Mouse (Mus musculus): ENCODE results near the gene Ophn1. TPM values are rescaled to one million over a fixed set of nuclear protein-coding genes. Genes with fewer than 3 reads are reported as not detected.

Gene Ophn1
- total RNA-seq (2021), result 10 to 100 TPM; 17.2 to 18.8 TPM
- polyA plus RNA-seq (2012; rRNA removed), result 6.2 and 6.4 TPM in 2 replicates
- long read RNA-seq, full-length matches to known transcripts, result 7 of 7 reads
- long read RNA-seq, partial matches to known transcripts, result 0 of 7 reads
- long read RNA-seq, other reads (novel, unspliced or antisense), result 0 of 7 reads

GRCm38 (mm10) chrX:98890406-98891116 is at the start of gene Ophn1:
Gene Ophn1, minus strand, starts transcription at chrX:98891025.
- peak; percentile 85 for DNase-seq

GRCm38 (mm10) chrX:98937555-98938294 is 46.9 kb upstream of the Ophn1 start:
- peak; percentile 95 for DNase-seq

GRCm38 (mm10) chrX:98936707-98937554 is 46.1 kb upstream of the Ophn1 start:
- DNase-seq, result peak; percentile 95

- peak; percentile 20 for DNase-seq
Measured at GRCm38 (mm10) chrX:98936101-98936500, 45.3 kb upstream of the Ophn1 start, which contains the start of gene Yipf6. Gene Yipf6, plus strand, starts transcription at chrX:98936316.

GRCm38 (mm10) chrX:98919423-98919822 is 28.6 kb upstream of the Ophn1 start:
- DNase-seq, result no peak

GRCm38 (mm10) chrX:98908910-98909309 is 18.1 kb upstream of the Ophn1 start:
- no peak for DNase-seq

GRCm38 (mm10) chrX:98904226-98904625 is 13.4 kb upstream of the Ophn1 start:
- no peak for DNase-seq

GRCm38 (mm10) chrX:98898307-98898706 is 7.5 kb upstream of the Ophn1 start:
- peak; percentile 70 for DNase-seq

GRCm38 (mm10) chrX:98890072-98890405 is 786 bp downstream of the Ophn1 start:
- no peak for DNase-seq

- no peak for DNase-seq
Measured at GRCm38 (mm10) chrX:98881983-98882382, 8.8 kb downstream of the Ophn1 start.

- no peak for DNase-seq
Measured at GRCm38 (mm10) chrX:98881085-98881484, 9.7 kb downstream of the Ophn1 start.

GRCm38 (mm10) chrX:98880314-98880713 is 10.5 kb downstream of the Ophn1 start:
- DNase-seq, result no peak

- DNase-seq, result no peak
Measured at GRCm38 (mm10) chrX:98875144-98875543, 15.7 kb downstream of the Ophn1 start.

- DNase-seq, result no peak
Measured at GRCm38 (mm10) chrX:98874086-98874485, 16.7 kb downstream of the Ophn1 start.

- no peak for DNase-seq
Measured at GRCm38 (mm10) chrX:98872064-98872463, 18.8 kb downstream of the Ophn1 start.

- no peak for DNase-seq
Measured at GRCm38 (mm10) chrX:98870541-98870940, 20.3 kb downstream of the Ophn1 start.

GRCm38 (mm10) chrX:98869735-98870134 is 21.1 kb downstream of the Ophn1 start:
- peak; percentile 18 for DNase-seq

GRCm38 (mm10) chrX:98869165-98869564 is 21.7 kb downstream of the Ophn1 start:
- no peak for DNase-seq

- DNase-seq, result no peak
Measured at GRCm38 (mm10) chrX:98860167-98860566, 30.7 kb downstream of the Ophn1 start.

GRCm38 (mm10) chrX:98856046-98856445 is 34.8 kb downstream of the Ophn1 start:
- peak; percentile 36 for DNase-seq

- no peak for DNase-seq
Measured at GRCm38 (mm10) chrX:98850869-98851268, 40.0 kb downstream of the Ophn1 start.

GRCm38 (mm10) chrX:98841606-98842005 is 49.2 kb downstream of the Ophn1 start:
- no peak for DNase-seq

All from adrenal gland, adult 2 months (tissue).